Mouse (Mus musculus) MEL (cell line): Measurements from ENCODE around the gene Birc5. TPM values are rescaled to one million over a fixed set of nuclear protein-coding genes. Genes with fewer than 3 reads are reported as not detected.

Source experiments
- DNase-seq: peaks from one replicate; pipeline ENCODE4 v3.0.0; 2011; ENCODE audit warnings: low read depth, low spot score
- H3K27ac ChIP-seq: 2 replicates; pipeline ENCODE4 v1.5.1; 2012; ENCODE audit warnings: low read depth, mild to moderate bottlenecking, control low read depth, low read length, moderate library complexity; ENCODE audit not compliant: control insufficient read depth
- H3K27me3 ChIP-seq, 2 experiments: fragments of 150-350 bp in 1 of 2; sonication (generic) in 1 of 2; 2 replicates each; pipeline ENCODE4 v1.6.1; 2012; ENCODE audit warnings: low read length in 2 of 2, mild to moderate bottlenecking in 2 of 2, improper control_type of control experiment in 1 of 2, moderate library complexity in 1 of 2; ENCODE audit not compliant: insufficient read depth in 2 of 2, control insufficient read depth in 1 of 2
- H3K36me3 ChIP-seq, 2 experiments: 2 replicates each; pipeline ENCODE4 v1.6.1; 2012 to 2014; ENCODE audit warnings: low read length in 2 of 2, improper control_type of control experiment in 1 of 2, inconsistent platforms in 1 of 2, mild to moderate bottlenecking in 1 of 2; ENCODE audit not compliant: insufficient read depth in 2 of 2, control insufficient read depth in 1 of 2
- H3K4me1 ChIP-seq, 2 experiments: fragments of 150-350 bp in 1 of 2; sonication (generic) in 1 of 2; 2 replicates each; pipeline ENCODE4 v1.6.1; 2012; ENCODE audit warnings: low read length in 2 of 2, improper control_type of control experiment in 1 of 2, mild to moderate bottlenecking in 1 of 2; ENCODE audit not compliant: insufficient read depth in 2 of 2, control insufficient read depth in 1 of 2
- H3K4me3 ChIP-seq, 2 experiments: fragments of 150-350 bp in 1 of 2; sonication (generic) in 1 of 2; 2 replicates each; pipeline ENCODE4 v1.5.1; 2012; ENCODE audit warnings: low read depth in 2 of 2, low read length in 2 of 2, mild to moderate bottlenecking in 2 of 2, moderate library complexity in 2 of 2, control low read depth in 1 of 2, improper control_type of control experiment in 1 of 2; ENCODE audit not compliant: control insufficient read depth in 1 of 2, insufficient read depth in 1 of 2
- H3K79me2 ChIP-seq: 2 replicates; pipeline ENCODE4 v1.6.1; 2012; ENCODE audit warnings: mild to moderate bottlenecking, low read length, moderate library complexity; ENCODE audit not compliant: control insufficient read depth, poor library complexity, insufficient read depth
- H3K9ac ChIP-seq: 2 replicates; pipeline ENCODE4 v1.6.1; 2012; ENCODE audit warnings: low read depth, mild to moderate bottlenecking, control low read depth, low read length, moderate library complexity; ENCODE audit not compliant: control insufficient read depth, poor library complexity, severe bottlenecking
- H3K9me3 ChIP-seq: fragments of 150-350 bp; sonication (generic); replicated peaks from 2 replicates; pipeline ENCODE4 v1.6.1; 2012; ENCODE audit warnings: mild to moderate bottlenecking, low read length, improper control_type of control experiment, moderate library complexity; ENCODE audit not compliant: insufficient read depth
- BHLHE40 ChIP-seq: IDR thresholded peaks from 2 replicates; pipeline ENCODE4 v1.6.1; 2012; ENCODE audit warnings: low read depth, mild to moderate bottlenecking, inconsistent platforms, low read length, improper control_type of control experiment, borderline replicate concordance
- ELF1 ChIP-seq: IDR thresholded peaks from 2 replicates; pipeline ENCODE4 v1.6.1; 2014; ENCODE audit warnings: low read depth, mild to moderate bottlenecking, inconsistent platforms, low read length, improper control_type of control experiment, moderate library complexity
- EP300 ChIP-seq, 2 experiments: IDR thresholded peaks; 2 replicates each; pipeline ENCODE4 v1.6.1; 2011; ENCODE audit warnings: improper control_type of control experiment in 2 of 2, low read length in 2 of 2, low read depth in 1 of 2, mild to moderate bottlenecking in 1 of 2
- ETS1 ChIP-seq: IDR thresholded peaks from 2 replicates; pipeline ENCODE4 v1.6.1; 2012; ENCODE audit warnings: low read depth, mild to moderate bottlenecking, inconsistent platforms, low read length, improper control_type of control experiment, moderate library complexity
- GABPA ChIP-seq: IDR thresholded peaks from 2 replicates; pipeline ENCODE4 v1.6.1; 2012; ENCODE audit warnings: low read depth, mild to moderate bottlenecking, inconsistent platforms, low read length, improper control_type of control experiment, moderate library complexity
- HCFC1 ChIP-seq: IDR thresholded peaks from 2 replicates; pipeline ENCODE4 v1.6.1; 2012; ENCODE audit warnings: low read depth, mild to moderate bottlenecking, inconsistent platforms, low read length, improper control_type of control experiment, moderate library complexity
- JUND ChIP-seq: IDR thresholded peaks from 2 replicates; pipeline ENCODE4 v1.6.1; 2011; ENCODE audit warnings: low read depth, mild to moderate bottlenecking, improper control_type of control experiment, low read length
- KAT2A ChIP-seq: conservative IDR thresholded peaks from 2 replicates; pipeline ENCODE4 v1.6.1; 2012; ENCODE audit warnings: low read depth, low read length, improper control_type of control experiment, inconsistent platforms
- MAFK ChIP-seq: IDR thresholded peaks from 2 replicates; pipeline ENCODE4 v1.6.1; 2011; ENCODE audit warnings: low read depth, mild to moderate bottlenecking, low read length, improper control_type of control experiment, borderline replicate concordance
- MAX ChIP-seq: IDR thresholded peaks from 2 replicates; pipeline ENCODE4 v1.6.1; 2011; ENCODE audit warnings: low read length, improper control_type of control experiment
- MXI1 ChIP-seq: IDR thresholded peaks from 2 replicates; pipeline ENCODE4 v1.6.1; 2011; ENCODE audit warnings: mild to moderate bottlenecking, low read depth, low read length, improper control_type of control experiment
- MYB ChIP-seq: IDR thresholded peaks from 2 replicates; pipeline ENCODE4 v1.6.1; 2011; ENCODE audit warnings: mild to moderate bottlenecking, low read depth, low read length, improper control_type of control experiment
- NELFE ChIP-seq: IDR thresholded peaks from 2 replicates; pipeline ENCODE4 v1.6.1; 2011; ENCODE audit warnings: low read depth, low read length, improper control_type of control experiment
- POLR2A ChIP-seq, 2 experiments: IDR thresholded peaks; 2 replicates each; pipeline ENCODE4 v1.6.1; 2011 to 2012; ENCODE audit warnings: low read length in 2 of 2, mild to moderate bottlenecking in 2 of 2, control low read depth in 1 of 2, improper control_type of control experiment in 1 of 2, low read depth in 1 of 2, moderate library complexity in 1 of 2; ENCODE audit not compliant: control insufficient read depth in 1 of 2, insufficient read depth in 1 of 2, poor library complexity in 1 of 2
- POLR2AphosphoS5 ChIP-seq: IDR thresholded peaks from 2 replicates; pipeline ENCODE4 v1.6.1; 2012; ENCODE audit warnings: low read depth, borderline replicate concordance, mild to moderate bottlenecking, inconsistent platforms, low read length, moderate library complexity, mixed read lengths
- RCOR1 ChIP-seq: IDR thresholded peaks from 2 replicates; pipeline ENCODE4 v1.6.1; 2012; ENCODE audit warnings: low read depth, mild to moderate bottlenecking, inconsistent platforms, low read length, improper control_type of control experiment
- TAL1 ChIP-seq: IDR thresholded peaks from 2 replicates; pipeline ENCODE4 v1.6.1; 2012; ENCODE audit warnings: mild to moderate bottlenecking, inconsistent platforms, low read length, moderate library complexity, mixed read lengths
- USF2 ChIP-seq, 2 experiments: IDR thresholded peaks; 2 replicates each; pipeline ENCODE4 v1.6.1; 2011 to 2012; ENCODE audit warnings: improper control_type of control experiment in 2 of 2, low read length in 2 of 2, borderline replicate concordance in 1 of 2, inconsistent platforms in 1 of 2, low read depth in 1 of 2, mild to moderate bottlenecking in 1 of 2; ENCODE audit not compliant: insufficient read depth in 1 of 2
- ZC3H11A ChIP-seq: IDR thresholded peaks from 2 replicates; pipeline ENCODE4 v1.6.1; 2012; ENCODE audit warnings: low read depth, mild to moderate bottlenecking, inconsistent platforms, low read length, improper control_type of control experiment
- ZKSCAN1 ChIP-seq: IDR thresholded peaks from 2 replicates; pipeline ENCODE4 v1.6.1; 2012; ENCODE audit warnings: low read depth, mild to moderate bottlenecking, inconsistent platforms, low read length, improper control_type of control experiment, moderate library complexity
- ZNF384 ChIP-seq: IDR thresholded peaks from 2 replicates; pipeline ENCODE4 v1.6.1; 2012; ENCODE audit warnings: low read depth, mild to moderate bottlenecking, inconsistent platforms, low read length, improper control_type of control experiment
- polyA plus RNA-seq, 2 experiments: library from polyadenylated mRNA; stranded (reverse) in 1 of 2; unstranded in 1 of 2; fragments of >175 nt in 1 of 2; fragments of >200 nt in 1 of 2; gene quantifications; 2 replicates each; pipeline versions ENCODE4 v1.2.1 to v1.2.4; 2012; ENCODE audit warnings: low replicate concordance in 2 of 2, low read depth in 1 of 2; ENCODE audit not compliant: insufficient read length in 2 of 2, insufficient read depth in 1 of 2, missing spikeins in 1 of 2
- total RNA-seq: library from RNA; depleted of rRNA; stranded (reverse); fragments of 300-350 nt; gene quantifications from 2 replicates; pipeline ENCODE4 v1.2.3, GENCODE M21; 2012

Gene Birc5
- total and polyA plus RNA-seq, 3 experiments, result 214 to 242 TPM; not detected in 1

DNA sequence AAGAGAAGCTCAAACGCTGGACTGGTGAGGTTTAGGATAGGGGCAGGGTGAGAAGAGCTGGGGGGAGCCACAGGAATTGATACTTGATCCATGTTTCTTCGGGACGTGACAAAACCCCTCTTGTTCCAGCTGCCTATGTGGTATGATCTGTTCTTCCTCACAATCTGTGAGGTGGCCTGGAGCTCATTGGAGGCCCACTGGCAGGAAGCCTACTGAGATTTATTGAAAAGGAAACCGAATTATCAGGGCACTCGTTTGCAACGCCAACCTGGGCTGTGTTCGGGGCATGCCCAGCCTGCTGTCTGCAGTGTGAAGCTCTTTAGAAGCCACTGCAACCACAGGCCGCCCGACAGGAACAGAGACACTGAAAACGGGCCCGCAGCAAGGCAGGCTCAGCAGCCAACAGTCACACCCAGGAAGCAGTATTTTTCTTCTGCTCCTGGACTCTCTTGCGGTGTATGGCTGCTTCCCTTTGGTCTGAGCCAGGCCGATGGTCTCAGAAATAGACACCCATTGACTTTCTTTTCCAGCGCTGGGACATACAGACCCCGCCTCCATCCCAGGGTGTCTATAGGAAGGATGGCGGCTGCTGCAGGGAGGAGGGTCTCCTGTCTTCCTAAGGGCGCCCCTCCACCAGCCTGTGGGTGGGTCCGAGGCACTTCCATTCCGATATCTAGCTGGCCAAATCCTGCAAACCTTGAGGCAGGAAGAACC is 623 bp upstream of the Birc5 start (continued):
- TF ChIP-seq MYB (no peak), NELFE (no peak; the same call in 1 of the 2 replicates), MXI1 (no peak), ZKSCAN1 (no peak), ZC3H11A (no peak), RCOR1 (peak; percentile 64), HCFC1 (no peak), MAX (peak; percentile 13; the same call in 1 of the 2 replicates)

DNA sequence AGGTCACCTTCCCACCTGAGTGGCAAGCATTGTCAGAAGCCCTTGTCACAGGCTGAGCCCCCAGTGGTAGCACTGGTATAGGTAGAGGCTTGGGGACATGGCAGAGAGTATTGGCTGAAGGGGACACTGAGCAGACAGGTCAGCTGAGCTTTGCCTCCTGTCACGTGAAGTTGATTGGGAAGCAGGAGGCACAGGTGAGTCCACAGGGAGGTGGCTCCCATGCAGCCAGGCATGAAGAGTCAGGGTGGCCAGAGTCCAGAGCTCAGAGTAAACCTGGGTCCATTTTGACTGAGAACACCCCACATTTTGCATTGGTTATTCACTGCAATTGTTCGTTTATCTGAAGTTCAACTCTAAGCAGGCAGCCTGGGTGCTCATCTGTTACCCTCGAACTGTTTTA is 3.8 kb downstream of the Birc5 start:
- H3K4me1 ChIP-seq, result peaks cover 9 to 14% of the 10 kb centered on the region in 2 experiments

DNA sequence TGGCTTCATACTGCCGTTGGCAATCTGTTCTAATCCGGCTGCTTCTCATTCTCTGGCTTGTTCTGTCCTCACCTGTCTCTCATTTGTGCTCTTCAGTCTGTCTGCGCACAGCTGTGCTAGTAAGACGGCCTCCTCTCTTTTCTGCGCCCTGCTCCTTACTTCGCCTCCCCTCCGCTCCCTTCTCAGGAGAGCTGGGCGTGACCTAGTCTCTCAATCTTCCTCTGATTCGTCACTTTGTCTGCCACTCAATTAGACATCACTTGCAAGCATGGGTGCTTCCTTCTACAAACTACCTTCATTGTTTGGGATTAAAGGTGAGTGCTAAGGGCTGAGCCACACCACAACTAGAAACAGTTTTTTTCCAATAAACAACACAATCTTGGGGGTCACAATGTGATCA is 5.2 kb downstream of the Birc5 start:
- TF ChIP-seq MAFK (no peak), POLR2A (IDR thresholded peaks at IDR 0.05; ENCODE audit: control insufficient read depth in 1 of 2, insufficient read depth in 1 of 2, low read depth in 1 of 2, low read length in 2 of 2, poor library complexity in 1 of 2) (0 out of 4 replicates have a peak, but pooled peaks of 1 of the 2 experiments have one; percentile 7), ETS1 (no peak)
- Histone ChIP-seq H3K9me3 (no peaks in the 10 kb centered on the region), H3K27ac (no peak overlapping the region), H3K4me1 (peaks cover 8 to 11% of the 10 kb centered on the region in 2 experiments), H3K9ac (no peak overlapping the region), H3K36me3 (peaks cover 16 to 33% of the 10 kb centered on the region in 2 experiments), H3K79me2 (peaks cover 23% of the 10 kb centered on the region), H3K27me3 (no peaks in the 10 kb centered on the region), H3K4me3 (no peak overlapping the region)
- DNase-seq, result no peak

More for the DNA sequence above, 3.8 kb downstream of the Birc5 start:
- Histone ChIP-seq H3K9ac (no peak overlapping the region), H3K4me3 (no peak overlapping the region), H3K79me2 (peaks cover 28% of the 10 kb centered on the region), H3K27me3 (no peaks in the 10 kb centered on the region), H3K27ac (no peak overlapping the region), H3K9me3 (no peaks in the 10 kb centered on the region), H3K36me3 (peaks cover 16 to 33% of the 10 kb centered on the region in 2 experiments)
- no peak for DNase-seq
- TF ChIP-seq KAT2A (no peak), EP300 (IDR thresholded peaks at IDR 0.05; ENCODE audit: low read depth in 1 of 2, low read length in 2 of 2) (no peak), MXI1 (no peak), GABPA (no peak), USF2 (IDR thresholded peaks at IDR 0.05; ENCODE audit: borderline replicate concordance in 1 of 2, insufficient read depth in 1 of 2, low read depth in 1 of 2, low read length in 2 of 2) (no peak), ZNF384 (no peak), ELF1 (no peak), JUND (no peak), ZKSCAN1 (no peak), POLR2AphosphoS5 (no peak), TAL1 (no peak), BHLHE40 (no peak)
